Mouse (Mus musculus): ENCODE measurements at regions not wholly inside any gene's neighbourhood (a gene's known extent, or its start where the extent isn't known, plus 50 kb on each side); places are given as distances from the start of the nearest gene placed in this dataset.

- no peaks in the 10 kb centered on the region for H3K4me1 ChIP-seq (ENCODE audit: control insufficient read depth, insufficient read depth, low read length)
- TF ChIP-seq CTCF (IDR thresholded peaks at IDR 0.05; ENCODE audit: low read depth, low read length) (no peak), POLR2A (IDR thresholded peaks at IDR 0.05; ENCODE audit: borderline replicate concordance, low read depth, low read length) (no peak)
- H3K27ac ChIP-seq (ENCODE audit: insufficient read depth, low read depth, low read length) = no peak overlapping the region
- no peak overlapping the region for H3K4me3 ChIP-seq (ENCODE audit: insufficient read depth, low read length)
Observed at GRCm38 (mm10) chr5:75512521-75513422, 61.9 kb upstream of the Kit start.

- H3K4me1 ChIP-seq (ENCODE audit: control insufficient read depth, insufficient read depth, low read length) = no peaks in the 10 kb centered on the region
- H3K27ac ChIP-seq (ENCODE audit: insufficient read depth, low read depth, low read length) = no peak overlapping the region
- TF ChIP-seq CTCF (IDR thresholded peaks at IDR 0.05; ENCODE audit: low read depth, low read length) = no peak
- TF ChIP-seq POLR2A (IDR thresholded peaks at IDR 0.05; ENCODE audit: borderline replicate concordance, low read depth, low read length) = no peak
Observed at GRCm38 (mm10) chr5:75518213-75518612, 56.5 kb upstream of the Kit start.

GRCm38 (mm10) chr5:75523041-75523678 lies 51.6 kb upstream of the Kit start:
- TF ChIP-seq POLR2A (IDR thresholded peaks at IDR 0.05; ENCODE audit: borderline replicate concordance, low read depth, low read length) (no peak), CTCF (IDR thresholded peaks at IDR 0.05; ENCODE audit: low read depth, low read length) (no peak)
- no peak overlapping the region for H3K4me3 ChIP-seq (ENCODE audit: insufficient read depth, low read length)
- H3K27ac ChIP-seq (ENCODE audit: insufficient read depth, low read depth, low read length) = no peak overlapping the region

More at GRCm38 (mm10) chr5:75518213-75518612, 56.5 kb upstream of the Kit start:
- no peak overlapping the region for H3K4me3 ChIP-seq (ENCODE audit: insufficient read depth, low read length)

More at GRCm38 (mm10) chr5:75523041-75523678, 51.6 kb upstream of the Kit start:
- no peaks in the 10 kb centered on the region for H3K4me1 ChIP-seq (ENCODE audit: control insufficient read depth, insufficient read depth, low read length)

Measured in bone marrow macrophage, adult 2 months (primary cell).